Mouse (Mus musculus): ENCODE data around the gene Gfpt2.

DNA sequence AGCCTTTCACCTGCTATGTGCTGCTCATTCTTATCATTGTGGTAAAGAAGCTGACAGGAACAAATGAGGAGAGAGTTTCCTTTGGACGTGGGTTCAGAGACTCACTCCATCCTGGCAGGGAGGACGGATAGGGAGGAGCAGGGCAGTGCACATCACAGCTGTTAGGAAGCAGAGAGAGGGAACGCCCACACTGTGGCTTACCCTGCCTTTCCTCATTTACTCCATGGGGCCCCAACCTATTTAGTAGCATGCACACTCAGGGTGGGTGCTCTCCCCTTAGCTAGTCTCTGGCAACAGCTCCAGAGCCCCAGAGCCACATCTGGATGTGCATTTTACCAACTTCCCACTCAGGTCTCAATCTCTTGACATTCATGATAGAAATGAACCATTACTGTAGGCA lies 48.7 kb downstream of the Gfpt2 start:
- TF ChIP-seq CTCF (IDR thresholded peaks at IDR 0.05; ENCODE audit: extremely low read depth, insufficient read length, insufficient replicate concordance, low read depth, low read length) (no peak), POLR2A (IDR thresholded peaks at IDR 0.05; ENCODE audit: low read depth, low read length) (no peak)

All from small intestine, adult 2 months (tissue).